Mouse (Mus musculus): ENCODE measurements around the gene Ctnna3. TPM values are rescaled to one million over a fixed set of nuclear protein-coding genes. Genes with fewer than 3 reads are reported as not detected.

Gene Ctnna3
- total and polyA plus RNA-seq, 3 experiments, result not detected

- Histone ChIP-seq H3K4me3 (ENCODE audit: low read depth, low read length) (no peak overlapping the region), H3K4me1 (ENCODE audit: insufficient read depth, low read depth, low read length) (no peaks in the 10 kb centered on the region), H3K9me3 (replicated peaks) (0 out of 2 replicates have a peak, but pooled peaks cover 3% of the 10 kb centered on the region), H3K27me3 (ENCODE audit: insufficient read depth, low read length) (no peaks in the 10 kb centered on the region), H3K36me3 (replicated peaks) (no peaks in the 10 kb centered on the region)
- ATAC-seq (ENCODE audit: extremely low read depth, insufficient number of reproducible peaks, low FRiP score, poor library complexity, severe bottlenecking) (no peak), DNase-seq (ENCODE audit: low spot score) (no peak)
- TF ChIP-seq GATA1 (IDR thresholded peaks at IDR 0.05; ENCODE audit: borderline replicate concordance, low read length) (no peak), CTCF (IDR thresholded peaks at IDR 0.05; ENCODE audit: low read depth, low read length) (no peak), POLR2AphosphoS5 (IDR thresholded peaks at IDR 0.05; ENCODE audit: insufficient replicate concordance, low read depth, low read length) (no peak), GATA2 (IDR thresholded peaks at IDR 0.05; ENCODE audit: borderline replicate concordance, low read depth, low read length) (no peak), TAL1 (conservative IDR thresholded peaks at IDR 0.05; ENCODE audit: low read depth, low read length) (no peak)
Measured at GRCm38 (mm10) chr10:63806254-63806653, 376.4 kb downstream of the Ctnna3 start.

- TF ChIP-seq TAL1 (conservative IDR thresholded peaks at IDR 0.05; ENCODE audit: low read depth, low read length) (no peak), GATA1 (IDR thresholded peaks at IDR 0.05; ENCODE audit: borderline replicate concordance, low read length) (no peak), GATA2 (IDR thresholded peaks at IDR 0.05; ENCODE audit: borderline replicate concordance, low read depth, low read length) (no peak), CTCF (IDR thresholded peaks at IDR 0.05; ENCODE audit: low read depth, low read length) (no peak), POLR2AphosphoS5 (IDR thresholded peaks at IDR 0.05; ENCODE audit: insufficient replicate concordance, low read depth, low read length) (no peak)
- 0 out of 2 replicates have a peak, but pooled peaks cover 3% of the 10 kb centered on the region for H3K9me3 ChIP-seq (replicated peaks)
- ATAC-seq (ENCODE audit: extremely low read depth, insufficient number of reproducible peaks, low FRiP score, poor library complexity, severe bottlenecking), result no peak
Measured at GRCm38 (mm10) chr10:63810043-63810617, 380.2 kb downstream of the Ctnna3 start.

GRCm38 (mm10) chr10:63839011-63839410 is 409.1 kb downstream of the Ctnna3 start:
- DNase-seq (ENCODE audit: low spot score) (no peak), ATAC-seq (ENCODE audit: extremely low read depth, insufficient number of reproducible peaks, low FRiP score, poor library complexity, severe bottlenecking) (no peak)
- no peak for TF ChIP-seq GATA1 (IDR thresholded peaks at IDR 0.05; ENCODE audit: borderline replicate concordance, low read length)
- no peak for TF ChIP-seq CTCF (IDR thresholded peaks at IDR 0.05; ENCODE audit: low read depth, low read length)
- TF ChIP-seq TAL1 (conservative IDR thresholded peaks at IDR 0.05; ENCODE audit: low read depth, low read length), result no peak
- H3K4me1 ChIP-seq (ENCODE audit: insufficient read depth, low read depth, low read length), result no peaks in the 10 kb centered on the region
- no peak overlapping the region for H3K4me3 ChIP-seq (ENCODE audit: low read depth, low read length)
- no peaks in the 10 kb centered on the region for H3K36me3 ChIP-seq (replicated peaks)
- no peaks in the 10 kb centered on the region for H3K9me3 ChIP-seq (replicated peaks)
- no peaks in the 10 kb centered on the region for H3K27me3 ChIP-seq (ENCODE audit: insufficient read depth, low read length)

More at GRCm38 (mm10) chr10:63810043-63810617, 380.2 kb downstream of the Ctnna3 start:
- DNase-seq (ENCODE audit: low spot score), result no peak
- no peak overlapping the region for H3K4me3 ChIP-seq (ENCODE audit: low read depth, low read length)
- H3K36me3 ChIP-seq (replicated peaks), result no peaks in the 10 kb centered on the region
- H3K27me3 ChIP-seq (ENCODE audit: insufficient read depth, low read length), result no peaks in the 10 kb centered on the region
- no peaks in the 10 kb centered on the region for H3K4me1 ChIP-seq (ENCODE audit: insufficient read depth, low read depth, low read length)

- DNase-seq (ENCODE audit: low spot score) (no peak), ATAC-seq (ENCODE audit: extremely low read depth, insufficient number of reproducible peaks, low FRiP score, poor library complexity, severe bottlenecking) (no peak)
- TF ChIP-seq GATA1 (IDR thresholded peaks at IDR 0.05; ENCODE audit: borderline replicate concordance, low read length), result no peak
- TF ChIP-seq TAL1 (conservative IDR thresholded peaks at IDR 0.05; ENCODE audit: low read depth, low read length), result no peak
- TF ChIP-seq GATA2 (IDR thresholded peaks at IDR 0.05; ENCODE audit: borderline replicate concordance, low read depth, low read length), result no peak
- no peak for TF ChIP-seq POLR2AphosphoS5 (IDR thresholded peaks at IDR 0.05; ENCODE audit: insufficient replicate concordance, low read depth, low read length)
- no peak for TF ChIP-seq CTCF (IDR thresholded peaks at IDR 0.05; ENCODE audit: low read depth, low read length)
- Histone ChIP-seq H3K36me3 (replicated peaks) (no peaks in the 10 kb centered on the region), H3K9me3 (replicated peaks) (0 out of 2 replicates have a peak, but pooled peaks cover 4% of the 10 kb centered on the region), H3K4me1 (ENCODE audit: insufficient read depth, low read depth, low read length) (no peaks in the 10 kb centered on the region), H3K4me3 (ENCODE audit: low read depth, low read length) (no peak overlapping the region), H3K27me3 (ENCODE audit: insufficient read depth, low read length) (no peaks in the 10 kb centered on the region)
Measured at GRCm38 (mm10) chr10:63851946-63852345, 422.0 kb downstream of the Ctnna3 start.

GRCm38 (mm10) chr10:63869123-63869522 is 439.2 kb downstream of the Ctnna3 start:
- DNase-seq (ENCODE audit: low spot score), result no peak
- Histone ChIP-seq H3K36me3 (replicated peaks) (no peaks in the 10 kb centered on the region), H3K9me3 (replicated peaks) (0 out of 2 replicates have a peak, but pooled peaks cover 6% of the 10 kb centered on the region), H3K4me1 (ENCODE audit: insufficient read depth, low read depth, low read length) (no peaks in the 10 kb centered on the region), H3K4me3 (ENCODE audit: low read depth, low read length) (no peak overlapping the region), H3K27me3 (ENCODE audit: insufficient read depth, low read length) (no peaks in the 10 kb centered on the region)
- TF ChIP-seq CTCF (IDR thresholded peaks at IDR 0.05; ENCODE audit: low read depth, low read length), result no peak
- no peak for TF ChIP-seq GATA1 (IDR thresholded peaks at IDR 0.05; ENCODE audit: borderline replicate concordance, low read length)
- TF ChIP-seq GATA2 (IDR thresholded peaks at IDR 0.05; ENCODE audit: borderline replicate concordance, low read depth, low read length), result no peak
- no peak for TF ChIP-seq POLR2AphosphoS5 (IDR thresholded peaks at IDR 0.05; ENCODE audit: insufficient replicate concordance, low read depth, low read length)
- no peak for ATAC-seq (ENCODE audit: extremely low read depth, insufficient number of reproducible peaks, low FRiP score, poor library complexity, severe bottlenecking)

GRCm38 (mm10) chr10:63880462-63880903 is 450.6 kb downstream of the Ctnna3 start:
- no peaks in the 10 kb centered on the region for H3K4me1 ChIP-seq (ENCODE audit: insufficient read depth, low read depth, low read length)
- DNase-seq (ENCODE audit: low spot score), result no peak
- no peaks in the 10 kb centered on the region for H3K27me3 ChIP-seq (ENCODE audit: insufficient read depth, low read length)
- no peaks in the 10 kb centered on the region for H3K36me3 ChIP-seq (replicated peaks)
- no peak for ATAC-seq (ENCODE audit: extremely low read depth, insufficient number of reproducible peaks, low FRiP score, poor library complexity, severe bottlenecking)
- TF ChIP-seq CTCF (IDR thresholded peaks at IDR 0.05; ENCODE audit: low read depth, low read length), result no peak
- 0 out of 2 replicates have a peak, but pooled peaks cover 2% of the 10 kb centered on the region for H3K9me3 ChIP-seq (replicated peaks)
- no peak overlapping the region for H3K4me3 ChIP-seq (ENCODE audit: low read depth, low read length)

Data from G1E (cell line).